ENCODE assay signal across 18 mouse cellular contexts in the genomic region with DNA sequence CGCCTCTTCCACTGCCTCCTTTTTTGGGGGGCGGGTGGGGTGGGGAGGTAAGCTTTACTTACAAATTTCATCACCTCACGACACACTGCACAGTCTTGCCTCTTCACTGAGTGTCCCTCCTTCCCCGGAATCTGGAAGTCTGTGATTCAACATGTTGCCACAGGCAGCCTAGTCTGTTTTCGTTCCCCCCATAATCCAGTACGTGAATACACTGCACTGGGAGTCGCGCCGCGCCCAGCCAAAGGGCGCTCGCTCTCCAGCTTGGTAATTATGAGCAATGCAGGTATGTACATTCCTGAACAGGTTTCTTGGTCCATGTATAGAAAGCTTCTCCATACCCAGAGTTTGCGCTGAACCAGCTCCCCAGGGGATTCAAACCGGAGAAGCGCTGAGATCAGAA. TPM values are rescaled to one million over a fixed set of nuclear protein-coding genes. Genes with fewer than 3 reads are reported as not detected.
DNase-seq lines count a peak whose midpoint lies in the region; ATAC-seq and TF ChIP-seq lines count a peak whose summit lies in the region.
"Had no signal": no experiment of that assay in that cellular context is flagged by ENCODE, and none has a peak within 500 bp of the region (broad histone marks: within the 10 kb centered on the region; RNA-seq: fewer than 3 reads in every experiment).

No protein-coding gene starts in this region.

- no peaks in the 10 kb centered on the region for H3K36me3 ChIP-seq in embryonic facial prominence, embryonic 11.5 days (replicated peaks; ENCODE audit: control insufficient read depth, insufficient read depth, low read depth, low read length)
- peaks cover 13% of the 10 kb centered on the region for H3K36me3 ChIP-seq in embryonic facial prominence, embryonic 10.5 days (replicated peaks)
- peaks cover 3% of the 10 kb centered on the region; the same call in 1 of the 2 replicates for H3K36me3 ChIP-seq in limb, embryonic 12.5 days
- peaks cover 16% of the 10 kb centered on the region; the same call in 1 of the 2 replicates for H3K36me3 ChIP-seq in limb, embryonic 10.5 days
- no peaks in the 10 kb centered on the region for H3K36me3 ChIP-seq in embryonic facial prominence, embryonic 15.5 days
- no peaks in the 10 kb centered on the region for H3K36me3 ChIP-seq in stomach, postnatal 0 days (ENCODE audit: control insufficient read depth, insufficient read depth, low read length)
- H3K36me3 ChIP-seq: hindbrain, embryonic 12.5 days had no signal

- H3K4me1 ChIP-seq in embryonic facial prominence, embryonic 11.5 days (ENCODE audit: control insufficient read depth, insufficient read depth, low read length), result no peaks in the 10 kb centered on the region
- H3K4me1 ChIP-seq in embryonic facial prominence, embryonic 10.5 days, result peaks cover 4% of the 10 kb centered on the region; the same call in 1 of the 2 replicates
- no peaks in the 10 kb centered on the region; the same call in 1 of the 2 replicates for H3K4me1 ChIP-seq in limb, embryonic 12.5 days (replicated peaks)
- no peaks in the 10 kb centered on the region for H3K4me1 ChIP-seq in limb, embryonic 10.5 days
- 0 out of 2 replicates have a peak, but pooled peaks cover 5% of the 10 kb centered on the region for H3K4me1 ChIP-seq in embryonic facial prominence, embryonic 15.5 days
- no peaks in the 10 kb centered on the region for H3K4me1 ChIP-seq in stomach, postnatal 0 days (replicated peaks; ENCODE audit: control insufficient read depth, insufficient read depth)
- H3K4me1 ChIP-seq: hindbrain, embryonic 12.5 days had no signal

- ATAC-seq in embryonic facial prominence, embryonic 11.5 days (replicated peaks; ENCODE audit: insufficient number of reproducible peaks, low FRiP score, low TSS enrichment, low read depth), result no peak
- no peak for ATAC-seq in limb, embryonic 12.5 days (ENCODE audit: insufficient number of reproducible peaks, insufficient read depth, low FRiP score, low TSS enrichment, low read depth)
- 0 out of 2 replicates have a peak, but pooled peaks have one; percentile 59 for ATAC-seq in embryonic facial prominence, embryonic 15.5 days (ENCODE audit: insufficient number of reproducible peaks, low FRiP score, low TSS enrichment, low read depth)
- ATAC-seq in stomach, postnatal 0 days (ENCODE audit: low FRiP score, low TSS enrichment), result peak; percentile 63; the same call in 1 of the 2 replicates
- ATAC-seq: inflammation-experienced regulatory T-cells, adult 6 months had no signal

- H3K9ac ChIP-seq in embryonic facial prominence, embryonic 11.5 days (replicated peaks; ENCODE audit: low read length), result no peak overlapping the region
- H3K9ac ChIP-seq in limb, embryonic 12.5 days (replicated peaks), result no peak overlapping the region
- no peak overlapping the region for H3K9ac ChIP-seq in embryonic facial prominence, embryonic 15.5 days
- no peak overlapping the region for H3K9ac ChIP-seq in stomach, postnatal 0 days (ENCODE audit: low read length)
- H3K9ac ChIP-seq: hindbrain, embryonic 12.5 days had no signal

- no peaks in the 10 kb centered on the region for H3K27me3 ChIP-seq in embryonic facial prominence, embryonic 11.5 days (ENCODE audit: control insufficient read depth, insufficient read depth, low read length)
- 0 out of 2 replicates have a peak, but pooled peaks cover 1% of the 10 kb centered on the region for H3K27me3 ChIP-seq in embryonic facial prominence, embryonic 10.5 days (replicated peaks; ENCODE audit: low read depth, poor library complexity, severe bottlenecking)
- H3K27me3 ChIP-seq in limb, embryonic 12.5 days, result peaks cover 3% of the 10 kb centered on the region; the same call in 1 of the 2 replicates
- H3K27me3 ChIP-seq in limb, embryonic 10.5 days (ENCODE audit: low read depth, poor library complexity, severe bottlenecking), result 0 out of 2 replicates have a peak, but pooled peaks cover 13% of the 10 kb centered on the region
- no peaks in the 10 kb centered on the region for H3K27me3 ChIP-seq in embryonic facial prominence, embryonic 15.5 days
- no peaks in the 10 kb centered on the region for H3K27me3 ChIP-seq in stomach, postnatal 0 days (ENCODE audit: control insufficient read depth, insufficient read depth, low read length)
- H3K27me3 ChIP-seq: hindbrain, embryonic 12.5 days had no signal

- no peak for TF ChIP-seq EP300 in stomach, postnatal 0 days (optimal IDR thresholded peaks at IDR 0.05)

- H3K4me2 ChIP-seq in embryonic facial prominence, embryonic 11.5 days (ENCODE audit: low read depth, low read length), result no peak overlapping the region
- H3K4me2 ChIP-seq in limb, embryonic 12.5 days, result 0 out of 2 replicates have a peak overlapping the region, but pooled peaks have one; percentile 3
- no peak overlapping the region for H3K4me2 ChIP-seq in embryonic facial prominence, embryonic 15.5 days (replicated peaks)
- H3K4me2 ChIP-seq in stomach, postnatal 0 days (replicated peaks; ENCODE audit: low read depth), result no peak overlapping the region
- H3K4me2 ChIP-seq: hindbrain, embryonic 12.5 days; liver, embryonic 11.5 days had no signal

- H3K9me3 ChIP-seq in embryonic facial prominence, embryonic 11.5 days (replicated peaks; ENCODE audit: control insufficient read depth, low read length), result no peaks in the 10 kb centered on the region
- H3K9me3 ChIP-seq in embryonic facial prominence, embryonic 10.5 days, result 0 out of 2 replicates have a peak, but pooled peaks cover 3% of the 10 kb centered on the region
- peaks cover 4% of the 10 kb centered on the region; the same call in 1 of the 2 replicates for H3K9me3 ChIP-seq in limb, embryonic 12.5 days
- H3K9me3 ChIP-seq in limb, embryonic 10.5 days (replicated peaks), result 0 out of 2 replicates have a peak, but pooled peaks cover 3% of the 10 kb centered on the region
- no peaks in the 10 kb centered on the region for H3K9me3 ChIP-seq in embryonic facial prominence, embryonic 15.5 days (replicated peaks)
- no peaks in the 10 kb centered on the region for H3K9me3 ChIP-seq in stomach, postnatal 0 days (ENCODE audit: control insufficient read depth, low read length)

- no peak for TF ChIP-seq CTCF in stomach, postnatal 0 days (IDR thresholded peaks at IDR 0.05; ENCODE audit: low read depth)

- H3K27ac ChIP-seq in embryonic facial prominence, embryonic 11.5 days (replicated peaks; ENCODE audit: low read depth, low read length), result no peak overlapping the region
- no peak overlapping the region for H3K27ac ChIP-seq in embryonic facial prominence, embryonic 10.5 days (replicated peaks)
- no peak overlapping the region for H3K27ac ChIP-seq in limb, embryonic 12.5 days
- H3K27ac ChIP-seq in limb, embryonic 10.5 days, result no peak overlapping the region
- peak overlapping the region; percentile 75 for H3K27ac ChIP-seq in embryonic facial prominence, embryonic 15.5 days (replicated peaks)
- no peak overlapping the region for H3K27ac ChIP-seq in stomach, postnatal 0 days (replicated peaks)
- H3K27ac ChIP-seq: forebrain, embryonic 10.5 days; gastrocnemius, adult 2 months; hindbrain, embryonic 12.5 days; kidney, postnatal 0 days had no signal

- H3K4me3 ChIP-seq in embryonic facial prominence, embryonic 11.5 days (ENCODE audit: low read depth, low read length), result no peak overlapping the region
- no peak overlapping the region for H3K4me3 ChIP-seq in embryonic facial prominence, embryonic 10.5 days
- no peak overlapping the region for H3K4me3 ChIP-seq in limb, embryonic 12.5 days (replicated peaks)
- no peak overlapping the region for H3K4me3 ChIP-seq in limb, embryonic 10.5 days
- H3K4me3 ChIP-seq in embryonic facial prominence, embryonic 15.5 days (replicated peaks), result no peak overlapping the region
- H3K4me3 ChIP-seq in stomach, postnatal 0 days (ENCODE audit: low read depth, low read length), result no peak overlapping the region
- H3K4me3 ChIP-seq: forebrain, embryonic 10.5 days; gastrocnemius, adult 2 months; hindbrain, embryonic 12.5 days had no signal

- WGBS in embryonic facial prominence, embryonic 11.5 days, result 49% methylated on average over 15 of the region's 15 CpGs
- WGBS in embryonic facial prominence, embryonic 10.5 days, result 49% methylated on average over 15 of the region's 15 CpGs
- WGBS in limb, embryonic 12.5 days, result 54% methylated on average over 15 of the region's 15 CpGs
- 49% methylated on average over 15 of the region's 15 CpGs for WGBS in limb, embryonic 10.5 days
- WGBS in embryonic facial prominence, embryonic 15.5 days, result 40% methylated on average over 15 of the region's 15 CpGs
- WGBS in stomach, postnatal 0 days, result 41% methylated on average over 15 of the region's 15 CpGs

- peak; percentile 33 for DNase-seq in embryonic facial prominence, embryonic 11.5 days (ENCODE audit: low spot score)
- DNase-seq in embryonic facial prominence, embryonic 10.5 days (ENCODE audit: low spot score), result no peak
- no peak for DNase-seq in limb, embryonic 10.5 days (ENCODE audit: low spot score)
- DNase-seq in stomach, postnatal 0 days (ENCODE audit: low spot score), result peak; percentile 48
- no peak for DNase-seq in right cerebral cortex, postnatal 14 days
- DNase-seq in adipocyte (ENCODE audit: low spot score), result no peak
- DNase-seq: cerebellum, adult 8-10 months; gastrocnemius, adult 2 months; lung, adult 18-20 months; lung, postnatal 36 days; thymus, postnatal 25 days had no signal

RNA-seq across cellular contexts. Expression of gene Zfp64, which starts 35.4 kb away (rescaled TPM):
- polyA plus RNA-seq in embryonic facial prominence, embryonic 11.5 days (2014; fragmentation: Nextera tagmentation; extraction: Ambion mirVana), result 42.1 and 44.0 TPM in 2 replicates
- polyA plus RNA-seq in embryonic facial prominence, embryonic 10.5 days (2016; fragmentation: Nextera tagmentation; extraction: Ambion mirVana), result 44.6 and 47.4 TPM in 2 replicates
- 52.6 and 54.0 TPM in 2 replicates for polyA plus RNA-seq in limb, embryonic 12.5 days (2016; fragmentation: Nextera tagmentation; extraction: Ambion mirVana)
- 40.4 and 44.3 TPM in 2 replicates for polyA plus RNA-seq in limb, embryonic 10.5 days (2016; fragmentation: Nextera tagmentation; extraction: Ambion mirVana)
- polyA plus RNA-seq in embryonic facial prominence, embryonic 15.5 days (2015; fragmentation: Nextera tagmentation; extraction: Ambion mirVana), result 55.8 and 59.2 TPM in 2 replicates
- polyA plus RNA-seq in stomach, postnatal 0 days (2015; fragmentation: Nextera tagmentation; extraction: Ambion mirVana), result 28.0 and 29.8 TPM in 2 replicates

Comparison
In these comparisons a context has a peak if more than half of its experiments do, and no peak if none do; other contexts are left out.
1. ATAC-seq: peak in embryonic facial prominence, embryonic 15.5 days (single experiment) and stomach, postnatal 0 days (single experiment); none in embryonic facial prominence, embryonic 11.5 days (single experiment) and limb, embryonic 12.5 days (single experiment).
2. DNase-seq: peak in embryonic facial prominence, embryonic 11.5 days (single experiment) and stomach, postnatal 0 days (single experiment); none in embryonic facial prominence, embryonic 10.5 days (single experiment), limb, embryonic 10.5 days (single experiment), right cerebral cortex, postnatal 14 days (single experiment) and adipocyte (single experiment).